Mouse (Mus musculus): ENCODE data around the gene Ugt1a6a.

Ugt1a6a gene

GRCm38 (mm10) chr1:88230421-88230820 lies 95.8 kb downstream of the Ugt1a6a start:
- DNase-seq, result no peak

GRCm38 (mm10) chr1:88230981-88231802 lies 96.6 kb downstream of the Ugt1a6a start:
- no peak for DNase-seq

GRCm38 (mm10) chr1:88231803-88232499 lies 97.3 kb downstream of the Ugt1a6a start:
- DNase-seq, result no peak

- no peak for DNase-seq
Observed at GRCm38 (mm10) chr1:88232664-88233380, 98.2 kb downstream of the Ugt1a6a start.

- DNase-seq, result no peak
Observed at GRCm38 (mm10) chr1:88233421-88234247, 99.0 kb downstream of the Ugt1a6a start.

GRCm38 (mm10) chr1:88234248-88234610 lies 99.6 kb downstream of the Ugt1a6a start:
- DNase-seq, result no peak

GRCm38 (mm10) chr1:88234646-88235045 lies 100.0 kb downstream of the Ugt1a6a start:
- no peak for DNase-seq

GRCm38 (mm10) chr1:88235046-88235893 lies 100.7 kb downstream of the Ugt1a6a start:
- DNase-seq, result no peak

- DNase-seq, result no peak
Observed at GRCm38 (mm10) chr1:88235894-88236415, 101.3 kb downstream of the Ugt1a6a start.

GRCm38 (mm10) chr1:88237311-88237710 lies 102.7 kb downstream of the Ugt1a6a start:
- DNase-seq, result no peak

- no peak for DNase-seq
Observed at GRCm38 (mm10) chr1:88238771-88239170, 104.2 kb downstream of the Ugt1a6a start.

GRCm38 (mm10) chr1:88240072-88240471 lies 105.5 kb downstream of the Ugt1a6a start:
- DNase-seq, result no peak

GRCm38 (mm10) chr1:88240579-88240978 lies 106.0 kb downstream of the Ugt1a6a start:
- no peak for DNase-seq

- no peak for DNase-seq
Observed at GRCm38 (mm10) chr1:88243861-88244260, 109.3 kb downstream of the Ugt1a6a start.

- DNase-seq, result no peak
Observed at GRCm38 (mm10) chr1:88245881-88246280, 111.3 kb downstream of the Ugt1a6a start.

- no peak for DNase-seq
Observed at GRCm38 (mm10) chr1:88246386-88246785, 111.8 kb downstream of the Ugt1a6a start.

GRCm38 (mm10) chr1:88247660-88248059 lies 113.1 kb downstream of the Ugt1a6a start:
- DNase-seq, result no peak

GRCm38 (mm10) chr1:88248658-88249057 lies 114.0 kb downstream of the Ugt1a6a start:
- no peak for DNase-seq

GRCm38 (mm10) chr1:88249596-88249995 lies 115.0 kb downstream of the Ugt1a6a start:
- DNase-seq, result no peak

- DNase-seq, result no peak
Observed at GRCm38 (mm10) chr1:88250023-88250422, 115.4 kb downstream of the Ugt1a6a start.

- no peak for DNase-seq
Observed at GRCm38 (mm10) chr1:88253106-88253505, 118.5 kb downstream of the Ugt1a6a start.

Data from B cell, adult 2 months (primary cell).